Mouse (Mus musculus) liver, postnatal 0 days (tissue): Measurements from ENCODE around the gene Uhrf1bp1l. TPM values are rescaled to one million over a fixed set of nuclear protein-coding genes. Genes with fewer than 3 reads are reported as not detected.

Source experiments
- ATAC-seq: fragments of 200-750 bp; cut with Nextera tagmentation; 2 replicates; pipeline ENCODE4 v1.8.0; 2017; ENCODE audit warnings: mild to moderate bottlenecking, moderate library complexity
- DNase-seq: peaks from one replicate; pipeline ENCODE4 v3.0.0-alpha.2; 2016
- H3K27ac ChIP-seq: fragments of 300-500 bp; sonication (generic); 2 replicates; pipeline ENCODE4 v1.5.1; 2014; ENCODE audit warnings: antibody characterized with exemption, moderate library complexity, mild to moderate bottlenecking, low read depth
- H3K27me3 ChIP-seq: fragments of 300-500 bp; sonication (generic); 2 replicates; pipeline ENCODE4 v1.6.1; 2014; ENCODE audit warnings: low read length, control low read depth, mixed read lengths; ENCODE audit not compliant: insufficient read depth
- H3K36me3 ChIP-seq: fragments of 300-500 bp; sonication (generic); replicated peaks from 2 replicates; pipeline ENCODE4 v1.6.1; 2014; ENCODE audit warnings: mild to moderate bottlenecking, control low read depth, low read length, moderate library complexity, mixed read lengths; ENCODE audit not compliant: insufficient read depth
- H3K4me1 ChIP-seq: fragments of 300-500 bp; sonication (generic); 2 replicates; pipeline ENCODE4 v1.6.1; 2014; ENCODE audit warnings: antibody characterized with exemption, mild to moderate bottlenecking, control low read depth; ENCODE audit not compliant: insufficient read depth
- H3K4me2 ChIP-seq: fragments of 300-500 bp; sonication (generic); 2 replicates; pipeline ENCODE4 v1.6.1; 2014; ENCODE audit warnings: low read depth, mild to moderate bottlenecking, low read length, moderate library complexity, mixed read lengths
- H3K4me3 ChIP-seq: fragments of 300-500 bp; sonication (generic); 2 replicates; pipeline ENCODE4 v1.5.1; 2014; ENCODE audit warnings: low read depth, low read length
- H3K9ac ChIP-seq: fragments of 300-500 bp; sonication (generic); replicated peaks from 2 replicates; pipeline ENCODE4 v1.6.1; 2014; ENCODE audit warnings: mild to moderate bottlenecking, moderate library complexity
- H3K9me3 ChIP-seq: fragments of 300-500 bp; sonication (generic); 2 replicates; pipeline ENCODE4 v1.6.1; 2016; ENCODE audit warnings: mild to moderate bottlenecking, control low read depth, low read length, mixed read lengths
- CTCF ChIP-seq: sonication (generic); IDR thresholded peaks from 2 replicates; pipeline ENCODE4 v1.5.1; 2016; ENCODE audit warnings: antibody characterized with exemption, low read depth
- EP300 ChIP-seq: IDR thresholded peaks from 2 replicates; pipeline ENCODE4 v1.6.1; 2016; ENCODE audit warnings: antibody characterized with exemption, low read depth, mild to moderate bottlenecking
- WGBS: fragments of 180-500 bp; shearing (Covaris S2); extraction: QIAGEN DNeasy Blood & Tissue Kit; methylation state at CpG from one replicate; pipeline ENCODE4 v1.1.7; 2014; ENCODE audit not compliant: insufficient replicate concordance; 5-methylcytosine and 5-hydroxymethylcytosine counted together
- polyA plus RNA-seq: library from polyadenylated mRNA; unstranded; fragments of >200 nt; fragmentation: Nextera tagmentation; extraction: Ambion mirVana; gene quantifications from 2 replicates; pipeline ENCODE4 v1.2.1, GENCODE M21; 2015

The Uhrf1bp1l gene
- polyA plus RNA-seq, 1 experiment from 2014 or later, result 14.7 TPM

DNA sequence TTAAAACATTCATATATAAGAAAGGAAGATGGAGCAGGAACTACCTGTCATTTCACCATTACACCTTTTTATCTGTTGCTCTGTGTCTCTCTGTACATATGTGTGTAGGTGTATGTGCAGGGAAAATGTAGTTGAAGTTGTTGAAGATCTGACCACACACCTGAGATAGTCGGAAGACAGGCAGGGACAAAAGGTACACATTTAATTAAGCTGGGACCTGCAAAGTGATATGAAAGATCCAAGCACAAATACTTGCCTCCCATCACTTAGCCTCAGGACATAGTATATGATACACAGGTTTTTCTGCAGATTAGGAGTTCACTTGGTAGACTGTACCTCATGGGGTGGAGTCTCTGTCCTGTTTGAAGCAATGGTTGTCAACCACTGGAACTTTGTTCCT lies 3.1 kb downstream of the Uhrf1bp1l start:
- WGBS, result 71% methylated on average over 1 of the region's 1 CpGs

DNA sequence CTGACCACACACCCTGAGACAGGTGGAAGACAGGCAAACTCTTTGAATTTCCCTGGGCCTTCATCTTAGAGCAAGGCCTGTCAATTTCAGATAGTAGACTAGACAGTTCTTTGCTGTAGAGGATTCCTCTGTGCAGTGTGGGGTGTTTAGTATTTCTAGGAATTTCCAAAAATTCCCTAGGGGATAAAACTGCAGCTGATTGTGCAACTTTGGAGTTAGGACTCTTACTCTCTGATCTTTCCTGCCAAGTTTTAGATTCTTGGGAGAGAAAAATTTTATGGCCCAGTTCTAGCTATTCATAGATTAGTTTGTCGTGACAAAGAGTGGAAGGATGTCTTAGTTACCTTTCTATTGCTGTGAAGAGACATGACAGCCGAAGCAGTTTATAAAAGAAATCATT lies 3.8 kb downstream of the Uhrf1bp1l start:
- Histone ChIP-seq H3K36me3 (no peaks in the 10 kb centered on the region; the same call in 1 of the 2 replicates), H3K27ac (no peak overlapping the region), H3K4me2 (no peak overlapping the region), H3K9me3 (no peaks in the 10 kb centered on the region), H3K4me3 (no peak overlapping the region), H3K4me1 (peaks cover 40% of the 10 kb centered on the region), H3K9ac (no peak overlapping the region), H3K27me3 (no peaks in the 10 kb centered on the region)
- TF ChIP-seq CTCF (no peak), EP300 (no peak)
- no peak for ATAC-seq
- DNase-seq, result no peak
- WGBS, result 83% methylated on average over 2 of the region's 2 CpGs

More for the DNA sequence above, 3.1 kb downstream of the Uhrf1bp1l start:
- H3K9me3 ChIP-seq, result no peaks in the 10 kb centered on the region
- DNase-seq (no peak), ATAC-seq (no peak)
- H3K27me3 ChIP-seq, result no peaks in the 10 kb centered on the region
- no peak overlapping the region for H3K27ac ChIP-seq
- no peak overlapping the region for H3K4me2 ChIP-seq
- no peak overlapping the region for H3K9ac ChIP-seq
- no peaks in the 10 kb centered on the region; the same call in 1 of the 2 replicates for H3K36me3 ChIP-seq
- no peak for TF ChIP-seq EP300
- TF ChIP-seq CTCF, result no peak
- H3K4me3 ChIP-seq, result no peak overlapping the region
- peaks cover 40% of the 10 kb centered on the region for H3K4me1 ChIP-seq

DNA sequence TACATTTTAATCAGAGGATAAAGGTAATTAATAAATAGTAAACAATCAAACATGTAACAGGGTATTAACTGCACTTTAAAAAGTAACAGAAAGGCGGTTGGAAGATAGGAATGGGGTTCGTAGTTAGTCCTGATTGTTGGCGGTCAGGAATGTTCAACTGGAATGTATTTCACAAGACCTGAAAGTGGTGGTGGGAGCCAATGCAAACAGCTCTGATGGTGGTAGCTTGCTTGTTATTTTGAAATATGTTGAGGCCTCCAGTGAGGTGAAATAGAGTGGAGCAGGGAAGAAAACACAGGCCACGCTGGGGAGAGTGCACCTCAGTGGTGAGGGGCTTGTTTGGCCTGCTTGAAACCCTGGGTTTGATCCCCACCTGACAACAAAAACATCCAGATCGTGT lies 6.3 kb downstream of the Uhrf1bp1l start:
- no peaks in the 10 kb centered on the region for H3K27me3 ChIP-seq
- ATAC-seq (peak; percentile 86), DNase-seq (peak; percentile 26)
- TF ChIP-seq CTCF (no peak), EP300 (no peak)
- H3K4me1 ChIP-seq, result peaks cover 39% of the 10 kb centered on the region
- H3K9me3 ChIP-seq, result no peaks in the 10 kb centered on the region
- H3K36me3 ChIP-seq, result no peaks in the 10 kb centered on the region; the same call in 1 of the 2 replicates
- H3K9ac ChIP-seq, result no peak overlapping the region
- no peak overlapping the region for H3K4me2 ChIP-seq
- H3K4me3 ChIP-seq, result no peak overlapping the region
- peak overlapping the region; percentile 83 for H3K27ac ChIP-seq
- WGBS, result 56% methylated on average over 5 of the region's 5 CpGs

DNA sequence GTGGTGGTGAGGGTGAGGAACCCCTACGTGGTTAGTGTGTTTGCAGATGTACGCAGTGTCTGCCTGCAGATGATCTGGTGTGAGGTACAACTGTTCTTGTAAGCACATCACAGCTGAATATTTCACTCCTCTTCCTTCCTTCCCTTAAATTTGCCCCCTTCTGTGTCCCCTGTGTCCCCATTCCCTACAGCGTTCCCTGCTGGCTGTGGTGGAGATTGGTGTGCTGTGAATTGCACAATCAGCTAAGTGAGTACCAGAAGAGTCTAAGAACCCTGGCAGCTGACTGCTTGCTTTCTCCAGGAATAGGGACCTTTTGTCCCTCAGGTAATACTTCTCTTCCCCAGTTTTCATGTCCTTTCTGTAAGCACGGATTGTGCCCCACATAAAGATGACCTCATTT lies 10.4 kb downstream of the Uhrf1bp1l start:
- Histone ChIP-seq H3K4me2 (no peak overlapping the region), H3K4me3 (no peak overlapping the region), H3K27me3 (no peaks in the 10 kb centered on the region), H3K9ac (no peak overlapping the region), H3K4me1 (peaks cover 13% of the 10 kb centered on the region), H3K9me3 (no peaks in the 10 kb centered on the region), H3K27ac (peak overlapping the region; percentile 52; the same call in 1 of the 2 replicates), H3K36me3 (0 out of 2 replicates have a peak, but pooled peaks cover 3% of the 10 kb centered on the region)
- TF ChIP-seq EP300 (no peak), CTCF (peak; percentile 35)
- no peak for DNase-seq
- ATAC-seq, result no peak
- 61% methylated on average over 4 of the region's 4 CpGs for WGBS

DNA sequence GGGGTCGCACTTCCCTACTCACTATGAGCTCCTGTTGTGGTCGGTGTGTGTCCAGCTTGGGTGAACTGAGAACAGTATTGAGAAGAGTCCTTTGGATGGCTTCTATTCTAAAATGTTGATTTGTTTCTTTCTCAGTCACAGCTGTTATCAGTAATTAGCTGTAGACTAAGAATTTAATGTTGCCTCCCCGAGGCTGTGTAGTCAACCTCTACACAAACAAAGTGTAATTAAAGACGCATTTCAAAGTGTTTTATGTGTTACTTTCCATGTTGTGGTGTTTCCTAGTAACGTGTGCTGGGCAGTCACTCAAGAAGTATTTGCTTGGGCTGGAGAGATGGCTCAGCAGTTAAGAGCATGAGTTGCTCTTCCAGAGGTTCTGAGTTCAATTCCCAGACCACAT lies 16.0 kb downstream of the Uhrf1bp1l start:
- ATAC-seq, result no peak
- no peak for TF ChIP-seq EP300
- no peak for TF ChIP-seq CTCF
- no peak overlapping the region for H3K4me3 ChIP-seq
- no peaks in the 10 kb centered on the region for H3K27me3 ChIP-seq
- H3K27ac ChIP-seq, result no peak overlapping the region
- H3K4me1 ChIP-seq, result no peaks in the 10 kb centered on the region; the same call in none of the 2 replicates
- DNase-seq, result no peak
- 0 out of 2 replicates have a peak, but pooled peaks cover 3% of the 10 kb centered on the region for H3K36me3 ChIP-seq
- no peak overlapping the region for H3K4me2 ChIP-seq
- no peak overlapping the region for H3K9ac ChIP-seq
- H3K9me3 ChIP-seq, result no peaks in the 10 kb centered on the region
- WGBS, result 76% methylated on average over 5 of the region's 5 CpGs

DNA sequence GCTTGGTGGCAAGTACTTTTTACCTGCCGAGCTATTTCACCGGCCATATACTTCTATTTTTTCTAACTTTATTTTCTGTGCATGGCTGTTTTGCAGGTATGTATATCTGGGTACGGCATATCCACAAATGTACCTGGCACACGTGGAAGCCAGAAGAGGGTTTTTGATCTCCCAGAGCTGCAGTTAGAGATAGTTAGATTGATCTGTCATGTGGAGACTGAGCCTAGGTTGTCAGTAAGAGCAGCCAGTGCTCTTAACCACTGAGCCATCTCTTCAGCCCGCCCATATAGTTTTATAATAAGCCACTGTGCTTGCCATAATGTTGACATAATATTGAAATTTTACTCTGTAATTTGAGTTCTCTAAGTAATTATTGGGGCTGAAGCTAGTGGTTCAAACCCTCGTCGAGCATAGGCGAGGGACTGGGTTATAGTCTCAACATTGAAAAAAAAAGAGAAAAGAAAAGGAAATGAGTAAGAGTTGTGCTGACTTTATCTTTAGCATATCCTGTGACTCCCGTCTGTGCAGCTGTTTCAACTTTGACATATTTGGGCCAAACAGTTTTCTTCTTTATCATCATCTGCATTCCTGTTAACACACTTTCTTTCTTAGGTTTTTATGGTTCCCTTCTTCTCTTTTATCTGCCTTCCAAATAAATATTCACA lies 19.8 kb downstream of the Uhrf1bp1l start:
- TF ChIP-seq EP300 (peak; percentile 35; the same call in 1 of the 2 replicates), CTCF (no peak)
- Histone ChIP-seq H3K36me3 (no peaks in the 10 kb centered on the region), H3K4me2 (no peak overlapping the region), H3K27ac (no peak overlapping the region), H3K27me3 (no peaks in the 10 kb centered on the region), H3K9me3 (no peaks in the 10 kb centered on the region), H3K4me3 (no peak overlapping the region), H3K9ac (no peak overlapping the region), H3K4me1 (peaks cover under 1% of the 10 kb centered on the region)
- WGBS, result 49% methylated on average over 9 of the region's 9 CpGs
- DNase-seq (no peak), ATAC-seq (no peak)
